Mouse (Mus musculus) CD4-positive naive resting alpha-beta T cell, adult 57 days (primary cell): ENCODE measurements around the gene Nsun7. TPM values are rescaled to one million over a fixed set of nuclear protein-coding genes. Genes with fewer than 3 reads are reported as not detected.

Experiments
- total RNA-seq: library from RNA; stranded (reverse); gene quantifications from one replicate; pipeline ENCODE4 v1.2.4, GENCODE M21; 2023

The Nsun7 gene
- total RNA-seq, result not detected

DNA sequence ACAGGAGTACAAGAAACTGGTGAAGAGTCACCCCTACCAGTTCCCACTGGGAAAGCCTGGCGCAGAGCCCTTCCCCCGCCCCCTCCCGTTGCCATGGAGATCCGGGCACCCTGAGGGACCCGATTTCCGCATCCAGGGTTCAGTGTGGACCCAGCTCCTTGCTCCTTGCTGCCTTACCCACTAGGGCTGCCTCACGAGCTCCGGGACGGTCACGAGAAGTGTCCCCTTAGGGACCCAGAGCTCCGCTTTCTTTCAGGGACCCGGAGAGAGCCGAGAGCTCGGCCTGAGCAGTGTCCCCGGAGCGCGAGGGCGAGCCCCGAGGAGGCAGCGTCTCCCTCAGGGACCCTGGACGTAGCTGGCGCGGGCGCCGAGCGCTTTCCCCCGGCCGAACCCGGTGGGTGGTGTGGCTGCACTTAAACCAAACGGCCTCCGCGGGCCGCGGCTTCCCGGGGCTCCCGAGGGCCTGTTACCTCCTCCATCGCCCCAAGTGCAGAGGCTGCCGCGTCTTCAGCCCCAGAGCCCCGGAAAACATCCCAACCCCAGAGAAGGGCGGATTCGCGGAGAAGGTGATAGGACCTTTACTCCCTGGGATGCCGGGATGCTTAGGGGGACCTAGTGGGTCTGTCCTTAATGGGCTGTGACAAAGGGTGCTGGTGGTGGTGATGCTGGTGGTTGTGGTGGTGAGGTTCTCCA is at the start of gene Nsun7:
Nsun7 (plus strand) TSS at position 142 of the 693 bp plus-strand sequence.

Other genes starting within 250 kb of the Nsun7 start
- gene Rbm47, start 86.8 kb upstream of the Nsun7 start, total RNA-seq, result 1.2 TPM